Mouse (Mus musculus) granulocyte monocyte progenitor cell, adult 5-6 weeks (primary cell): ENCODE measurements around the gene Rnf213. TPM values are rescaled to one million over a fixed set of nuclear protein-coding genes. Genes with fewer than 3 reads are reported as not detected.
A peak's percentile ranks its signal among the peaks of the same experiment; 100 is the strongest.

Experiments
- ATAC-seq: replicated peaks from 2 replicates; pipeline ENCODE4 v1.8.0; 2016; ENCODE audit warnings: mild to moderate bottlenecking, moderate TSS enrichment, inconsistent platforms; ENCODE audit not compliant: poor library complexity, severe bottlenecking
- total RNA-seq, 2 experiments: library from RNA; stranded (forward) in 1 of 2; stranded (reverse) in 1 of 2; fragments of 200-712, 200-1000 nt in 1 of 2; fragments of >200 nt in 1 of 2; fragmentation: Nextera tagmentation in 1 of 2; gene quantifications; 2 replicates each; pipeline ENCODE4 v1.2.3; 2014 to 2017

Gene Rnf213
- total RNA-seq, 2 experiments from 2014 or later, result 40.5 to 57.7 TPM

DNA sequence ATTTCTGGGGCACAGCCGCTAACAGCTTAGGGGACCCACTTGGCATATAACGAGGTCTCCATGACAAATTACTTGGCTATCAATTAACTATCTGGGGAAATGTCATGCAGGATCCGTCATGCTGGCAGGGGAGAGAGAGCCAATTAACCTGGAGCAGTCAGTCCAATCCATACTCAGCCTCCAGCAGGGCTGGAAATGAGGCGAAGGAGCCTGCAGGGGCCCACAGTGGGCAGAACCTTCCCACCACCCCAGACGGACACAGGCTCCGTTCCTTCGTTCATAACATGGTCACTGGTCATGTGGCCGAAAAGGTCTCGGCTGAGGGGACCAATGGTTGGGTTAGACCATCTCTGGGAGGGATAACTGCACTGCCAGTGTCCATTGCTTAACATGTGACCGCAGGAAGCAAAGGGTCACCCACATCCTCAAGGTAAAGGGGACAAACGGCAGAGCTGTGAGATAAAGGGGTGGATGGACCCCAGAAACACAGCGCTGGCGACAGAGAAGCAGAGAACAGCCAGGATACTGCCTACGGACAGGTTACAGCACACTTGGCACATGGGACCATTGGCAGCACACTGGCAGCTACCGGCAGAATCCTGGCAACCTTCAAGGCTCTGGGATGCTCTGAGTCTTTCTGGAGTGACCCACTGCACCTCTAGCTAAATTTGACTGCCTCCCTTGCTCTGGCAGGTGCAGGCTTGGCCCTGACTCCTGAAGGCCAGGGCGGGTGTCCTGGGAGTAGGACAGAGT is 121.4 kb downstream of the Rnf213 start:
- no peak for ATAC-seq

- ATAC-seq, result peak; percentile 14; the same call in 1 of the 2 replicates
Observed at GRCm38 (mm10) chr11:119514967-119515636, 122.2 kb downstream of the Rnf213 start.

- no peak for ATAC-seq
Observed at GRCm38 (mm10) chr11:119515823-119516676, 123.2 kb downstream of the Rnf213 start.

GRCm38 (mm10) chr11:119516677-119517361 is 123.9 kb downstream of the Rnf213 start:
- no peak for ATAC-seq

GRCm38 (mm10) chr11:119519387-119519786 is 126.5 kb downstream of the Rnf213 start:
- ATAC-seq, result no peak

GRCm38 (mm10) chr11:119520005-119520712 is 127.3 kb downstream of the Rnf213 start:
- no peak for ATAC-seq

GRCm38 (mm10) chr11:119520713-119521063 is 127.8 kb downstream of the Rnf213 start:
- ATAC-seq, result no peak

DNA sequence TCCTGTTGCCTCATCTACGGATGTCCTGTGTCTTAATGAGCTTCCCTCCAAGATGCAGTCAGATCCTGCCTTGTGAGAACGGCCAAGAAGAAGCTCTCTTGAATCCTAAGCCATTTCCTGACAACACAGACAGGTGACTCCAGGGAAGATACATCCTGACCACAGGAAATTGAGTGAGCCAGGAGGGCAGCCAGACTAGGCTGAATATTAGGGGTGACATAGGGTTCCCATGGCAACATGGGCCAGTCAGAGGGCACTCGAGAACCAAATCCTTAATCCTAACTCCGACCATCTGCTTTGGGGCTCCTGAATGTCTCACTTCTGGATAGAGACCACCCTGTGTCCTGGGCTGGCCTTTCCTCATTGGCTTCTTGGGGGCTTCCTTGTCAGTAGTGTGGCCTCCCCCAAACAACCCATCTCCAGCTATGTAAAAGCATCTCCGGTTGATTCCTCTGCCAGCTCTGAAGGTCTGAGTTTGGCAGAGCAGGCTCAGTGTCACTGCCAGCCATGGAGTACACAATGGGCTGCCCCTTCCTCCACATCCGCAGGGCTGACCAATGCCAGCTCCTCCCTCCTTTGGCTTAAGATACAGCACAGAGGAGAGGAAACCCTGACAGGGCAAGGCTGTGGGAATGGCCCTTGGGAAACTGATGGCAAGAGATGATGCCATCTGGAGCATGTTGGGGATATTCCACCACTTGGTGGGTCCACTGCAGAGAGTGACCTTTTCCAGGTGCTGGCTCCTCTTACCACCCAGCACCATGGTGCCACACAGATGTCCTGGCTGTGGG is 129.2 kb downstream of the Rnf213 start:
- no peak for ATAC-seq

DNA sequence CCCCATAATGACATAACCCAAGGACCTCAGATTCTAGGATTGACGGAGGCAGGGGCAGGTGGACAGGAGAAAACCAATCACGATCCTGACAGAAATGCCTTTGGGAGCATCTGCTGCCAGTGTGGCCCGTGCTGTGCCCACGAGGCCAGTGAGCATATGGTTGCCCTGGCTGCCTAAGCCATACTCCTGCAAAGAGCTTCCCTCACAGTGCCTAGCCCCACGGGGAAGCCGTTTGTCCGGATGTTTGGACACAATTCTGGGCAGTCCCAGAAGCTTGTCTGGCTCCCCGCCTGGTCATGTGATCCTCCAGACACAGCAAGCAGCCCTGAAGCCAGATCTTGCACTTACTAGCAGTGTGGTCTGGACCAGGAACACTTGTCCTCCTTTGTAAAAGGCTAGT is 129.9 kb downstream of the Rnf213 start:
- no peak for ATAC-seq

DNA sequence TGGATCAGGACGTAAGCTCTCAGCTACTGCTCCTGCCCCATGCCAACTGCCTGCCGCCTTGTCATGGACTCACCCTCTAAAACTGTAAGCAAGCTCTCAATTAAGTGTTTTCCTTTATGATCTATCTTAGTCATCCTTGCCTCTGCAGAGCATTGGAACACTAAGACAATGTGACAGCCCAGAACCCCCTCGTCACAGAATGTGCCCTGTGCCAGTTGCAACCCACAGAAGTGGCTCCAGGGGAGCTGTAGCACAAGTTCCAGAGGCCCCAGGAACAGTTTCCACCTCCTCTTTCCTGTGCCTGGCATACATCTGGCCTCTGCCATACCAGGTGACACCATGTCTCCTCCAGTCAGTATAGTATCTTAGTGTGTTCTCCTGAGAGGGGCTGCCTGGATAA is 130.5 kb downstream of the Rnf213 start:
- ATAC-seq, result no peak

DNA sequence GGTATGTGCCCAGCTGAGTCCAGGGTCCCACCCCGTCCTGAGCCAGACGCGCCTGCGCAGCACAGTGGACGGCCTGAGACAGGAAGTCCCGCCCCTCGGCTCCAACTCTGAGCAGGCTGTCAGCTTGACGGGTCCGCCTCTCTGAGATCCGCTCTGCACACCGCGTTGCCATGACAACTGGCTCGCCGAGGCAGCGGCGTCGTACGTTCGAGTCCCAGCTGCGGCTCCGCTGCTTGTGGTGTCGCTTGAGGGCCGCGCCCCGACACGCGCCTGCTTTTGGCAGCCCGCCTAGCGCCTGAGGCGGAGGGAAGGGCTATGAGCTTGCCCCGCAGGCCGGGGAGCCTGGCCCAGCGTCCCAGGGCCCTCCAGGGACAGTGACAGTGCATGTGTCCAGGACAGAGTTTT is 131.6 kb downstream of the Rnf213 start:
- ATAC-seq, result peak; percentile 95

GRCm38 (mm10) chr11:119526068-119526966 is 133.4 kb downstream of the Rnf213 start:
- no peak for ATAC-seq

GRCm38 (mm10) chr11:119528930-119529329 is 136.0 kb downstream of the Rnf213 start:
- ATAC-seq, result no peak

DNA sequence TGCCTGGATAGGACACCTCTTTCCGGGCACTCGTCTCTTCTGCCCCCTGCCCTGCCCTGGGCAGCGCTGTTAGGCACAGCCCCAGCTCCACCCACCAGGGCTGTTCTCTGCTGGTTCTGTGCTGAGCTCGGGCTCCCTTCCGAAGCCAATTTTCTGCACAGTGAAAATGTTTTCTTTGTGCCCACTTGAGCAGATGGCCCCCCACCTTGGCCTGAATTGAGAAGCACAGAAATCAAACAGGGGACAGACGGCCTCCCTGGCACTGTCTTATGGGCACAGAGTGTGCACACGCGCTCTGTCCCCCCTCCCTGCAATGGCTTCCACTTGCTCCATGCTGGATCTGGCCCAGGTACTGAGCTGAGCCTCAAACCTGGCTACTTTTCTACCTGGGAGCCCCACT is 139.6 kb downstream of the Rnf213 start:
- ATAC-seq, result no peak

DNA sequence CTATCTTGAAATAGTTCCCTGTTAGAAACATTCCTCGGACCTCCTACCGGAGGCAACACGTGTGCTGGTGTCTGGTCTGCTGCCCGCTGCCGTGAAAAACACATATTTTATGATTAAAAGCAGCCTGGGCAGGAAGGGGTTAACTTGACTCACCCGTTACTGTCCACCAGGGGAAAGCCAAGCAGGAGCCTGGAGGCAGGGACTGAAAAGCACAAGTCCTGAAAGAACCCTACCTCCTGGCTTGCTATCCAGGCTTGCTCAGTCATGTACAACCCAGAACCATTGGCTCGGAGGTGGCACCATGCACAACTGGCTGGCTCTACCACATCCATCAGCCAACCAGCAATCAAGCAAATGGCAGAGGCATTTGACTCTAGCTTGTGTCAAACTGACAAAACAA is 140.8 kb downstream of the Rnf213 start:
- no peak for ATAC-seq
